Mouse (Mus musculus): ENCODE measurements at regions not wholly inside any gene's neighbourhood (a gene's known extent, or its start where the extent isn't known, plus 50 kb on each side); places are given as distances from the start of the nearest gene placed in this dataset.
A peak's percentile ranks its signal among the peaks of the same experiment; 100 is the strongest.

GRCm38 (mm10) chr3:81482742-81483141 lies 446.5 kb downstream of the Pdgfc start:
- intact Hi-C loops (cut with DNase I; ENCODE audit: low total_unique reads) = no loop called here
- no peak for DNase-seq

DNA sequence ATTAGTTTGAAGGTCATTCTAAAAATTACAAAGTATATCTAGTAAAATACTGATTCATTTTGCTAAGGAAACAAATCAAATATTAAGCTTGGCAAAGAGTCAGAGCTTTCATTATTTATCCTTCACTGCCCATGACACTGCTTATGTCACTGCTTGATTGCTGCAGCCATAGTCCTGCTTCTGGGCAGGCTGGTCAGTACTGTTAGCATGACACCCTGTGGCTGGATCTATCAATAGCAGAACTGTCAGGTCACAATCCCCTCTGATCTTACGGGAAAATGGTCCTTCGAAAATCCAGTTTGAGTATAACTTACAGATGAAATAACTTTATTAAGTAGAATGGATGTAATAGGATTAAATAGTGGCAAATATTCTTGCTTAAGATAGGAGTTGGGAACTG lies 447.1 kb downstream of the Pdgfc start:
- intact Hi-C loops (cut with DNase I; ENCODE audit: low total_unique reads) = no loop called here
- no peak for DNase-seq

DNA sequence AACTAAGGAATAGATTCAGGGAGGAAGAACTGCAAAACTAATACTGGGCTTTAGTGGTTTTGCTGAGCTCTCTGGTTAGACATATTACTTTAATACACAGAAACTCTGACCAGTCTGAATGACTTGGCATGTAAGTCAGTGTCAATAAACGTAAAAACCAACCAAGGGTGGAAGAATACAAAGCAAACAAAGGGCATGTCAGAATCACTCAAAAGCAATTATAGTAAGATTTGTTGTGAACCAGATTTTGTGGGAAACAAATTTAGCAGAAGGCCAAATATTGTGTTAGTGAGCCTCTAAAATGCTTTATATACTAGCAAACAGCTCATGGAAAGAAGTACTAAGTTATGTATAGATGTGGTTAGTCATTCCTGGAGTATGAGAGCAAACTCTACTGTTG lies 427.1 kb upstream of the Ctso start:
- intact Hi-C loops (cut with DNase I; ENCODE audit: low total_unique reads) = no loop called here
- DNase-seq = no peak

DNA sequence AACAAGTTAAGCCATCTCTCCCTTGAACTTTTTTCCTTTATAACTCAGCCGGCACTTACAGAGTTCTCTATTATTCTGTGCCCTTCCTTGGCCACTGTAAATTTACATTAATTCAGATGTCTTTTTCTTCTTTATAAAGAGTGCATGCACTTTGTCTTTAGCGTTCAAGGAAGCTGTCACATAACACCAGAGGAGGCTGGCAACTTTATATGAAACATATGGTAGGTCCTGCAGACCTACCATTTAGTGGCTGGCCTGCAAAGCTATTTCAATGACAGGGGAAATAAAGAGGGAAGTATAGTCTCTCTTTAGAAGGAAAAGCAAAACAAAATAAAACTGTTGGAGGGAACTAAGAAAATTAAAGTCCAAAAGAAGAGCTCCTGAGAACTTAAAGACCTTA lies 423.8 kb upstream of the Ctso start:
- DNase-seq = no peak

DNA sequence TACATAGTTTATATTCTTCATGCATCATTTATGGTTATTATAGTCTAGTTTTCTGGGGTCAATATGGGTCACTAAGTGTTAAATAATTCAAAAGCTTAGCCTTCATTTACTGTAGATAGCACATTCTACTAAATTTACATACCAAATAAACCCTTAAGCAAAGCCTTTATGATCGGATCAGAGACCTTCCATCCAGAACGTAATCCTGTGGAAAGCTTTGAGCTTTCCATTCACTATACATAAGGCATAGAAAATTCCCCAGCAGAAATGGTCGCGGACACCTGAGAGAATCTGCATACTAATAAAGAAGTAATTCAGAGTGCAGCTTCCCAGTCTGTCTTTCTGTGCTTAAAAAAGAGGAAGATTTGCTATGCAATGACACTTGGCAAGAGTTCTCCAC lies 410.6 kb upstream of the Ctso start:
- intact Hi-C loops (cut with DNase I; ENCODE audit: low total_unique reads) = no loop called here
- DNase-seq = no peak

More for the DNA sequence above, 423.8 kb upstream of the Ctso start:
- intact Hi-C loops (cut with DNase I; ENCODE audit: low total_unique reads) = no loop called here

- no peak for DNase-seq
- intact Hi-C loops (cut with DNase I; ENCODE audit: low total_unique reads) = no loop called here
Observed at GRCm38 (mm10) chr3:81530872-81531271, 401.5 kb upstream of the Ctso start.

- no peak for DNase-seq
- intact Hi-C loops (cut with DNase I; ENCODE audit: low total_unique reads) = no loop called here
Observed at GRCm38 (mm10) chr3:81535448-81536205, 396.8 kb upstream of the Ctso start.

- intact Hi-C loops (cut with DNase I; ENCODE audit: low total_unique reads) = no loop called here
- DNase-seq = no peak
Observed at GRCm38 (mm10) chr3:81554773-81555172, 377.6 kb upstream of the Ctso start.

- DNase-seq = no peak
- intact Hi-C loops (cut with DNase I; ENCODE audit: low total_unique reads) = no loop called here
Observed at GRCm38 (mm10) chr3:81562610-81563258, 369.7 kb upstream of the Ctso start.

- intact Hi-C loops (cut with DNase I; ENCODE audit: low total_unique reads) = no loop called here
- peak; percentile 4 for DNase-seq
Observed at GRCm38 (mm10) chr3:81563858-81564756, 368.3 kb upstream of the Ctso start.

GRCm38 (mm10) chr3:81564757-81565063 lies 367.7 kb upstream of the Ctso start:
- intact Hi-C loops (cut with DNase I; ENCODE audit: low total_unique reads) = no loop called here
- DNase-seq = no peak

GRCm38 (mm10) chr3:81583387-81584027 lies 348.9 kb upstream of the Ctso start:
- DNase-seq = no peak
- intact Hi-C loops (cut with DNase I; ENCODE audit: low total_unique reads) = no loop called here

- intact Hi-C loops (cut with DNase I; ENCODE audit: low total_unique reads) = no loop called here
- no peak for DNase-seq
Observed at GRCm38 (mm10) chr3:81589109-81589508, 343.3 kb upstream of the Ctso start.

DNA sequence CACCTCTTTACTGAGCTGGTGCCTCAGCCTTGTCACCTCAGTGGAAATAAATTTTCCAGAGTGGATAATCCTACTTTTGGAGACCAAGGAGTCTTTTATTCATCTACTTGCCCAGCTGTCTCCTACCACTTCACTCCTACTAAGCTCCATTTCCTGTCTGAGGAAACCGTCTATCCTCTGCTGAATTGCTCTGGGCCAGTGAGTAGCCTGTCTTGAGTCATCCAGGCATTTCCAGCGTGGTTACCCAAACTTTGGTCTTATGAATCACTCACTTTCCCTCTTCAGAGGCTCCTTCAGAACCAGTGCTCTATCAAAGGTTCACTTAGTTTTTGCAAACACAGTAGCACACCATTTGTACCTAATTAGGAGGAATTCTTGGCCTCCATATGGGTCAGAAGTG lies 303.2 kb upstream of the Ctso start:
- no peak for DNase-seq
- intact Hi-C loops (cut with DNase I; ENCODE audit: low total_unique reads) = no loop called here

DNA sequence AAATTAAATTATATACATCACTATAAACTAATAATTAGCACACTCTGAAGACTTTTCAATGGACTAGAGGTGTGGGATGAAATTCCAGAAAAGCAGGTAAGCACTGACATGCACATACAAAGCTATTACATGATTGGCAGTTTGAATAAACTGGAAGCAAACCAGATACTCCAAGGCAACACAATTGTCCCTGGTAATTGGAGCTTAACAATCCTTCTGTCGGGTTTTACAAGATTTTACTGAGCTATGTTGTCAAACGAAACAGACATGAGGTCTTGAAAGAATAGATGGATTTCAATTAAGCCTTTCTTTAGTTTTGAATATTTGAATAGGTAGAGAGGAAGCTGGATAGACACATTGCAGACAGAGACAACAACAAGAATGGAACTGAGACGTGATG lies 273.9 kb upstream of the Ctso start:
- intact Hi-C loops (cut with DNase I; ENCODE audit: low total_unique reads) = no loop called here
- no peak for DNase-seq

DNA sequence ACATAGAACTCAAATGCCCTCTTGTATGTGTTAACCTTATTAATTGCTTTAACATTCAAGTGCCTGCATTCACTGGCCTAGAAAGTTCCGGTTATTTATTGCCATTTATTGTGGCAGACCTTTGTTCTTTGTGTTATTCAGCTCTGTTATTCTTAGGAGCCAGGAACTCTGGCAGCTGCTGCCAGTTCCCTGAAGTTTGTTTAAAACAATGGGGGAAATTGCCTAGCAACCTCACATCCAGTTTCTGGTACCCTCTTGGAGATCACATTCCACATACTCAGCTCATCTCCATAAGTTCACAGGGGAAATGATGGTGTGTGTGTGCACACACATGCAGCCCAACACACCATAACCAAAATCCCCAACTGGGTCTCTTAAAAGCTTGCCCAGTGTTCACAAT lies 270.8 kb upstream of the Ctso start:
- DNase-seq = no peak
- intact Hi-C loops (cut with DNase I; ENCODE audit: low total_unique reads) = no loop called here

DNA sequence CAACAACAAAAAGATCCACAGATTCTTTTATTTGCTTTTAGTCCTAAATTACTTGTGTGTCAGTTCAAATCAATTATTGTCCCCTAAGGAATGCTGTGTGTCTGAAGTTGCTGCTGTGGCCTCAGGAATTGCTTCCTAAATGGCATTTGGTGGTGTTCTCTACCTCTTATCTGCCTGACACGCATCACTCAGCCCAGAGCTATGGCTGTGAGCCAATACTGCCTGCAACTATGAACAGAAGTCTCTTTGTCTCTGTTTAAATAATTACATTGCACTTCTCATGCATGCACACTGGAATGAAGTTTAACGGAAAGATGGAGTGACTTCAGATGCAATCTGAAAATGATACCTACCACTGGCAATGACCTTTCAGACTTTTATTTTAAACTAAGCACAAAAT lies 266.1 kb upstream of the Ctso start:
- intact Hi-C loops (cut with DNase I; ENCODE audit: low total_unique reads) = no loop called here
- no peak for DNase-seq

DNA sequence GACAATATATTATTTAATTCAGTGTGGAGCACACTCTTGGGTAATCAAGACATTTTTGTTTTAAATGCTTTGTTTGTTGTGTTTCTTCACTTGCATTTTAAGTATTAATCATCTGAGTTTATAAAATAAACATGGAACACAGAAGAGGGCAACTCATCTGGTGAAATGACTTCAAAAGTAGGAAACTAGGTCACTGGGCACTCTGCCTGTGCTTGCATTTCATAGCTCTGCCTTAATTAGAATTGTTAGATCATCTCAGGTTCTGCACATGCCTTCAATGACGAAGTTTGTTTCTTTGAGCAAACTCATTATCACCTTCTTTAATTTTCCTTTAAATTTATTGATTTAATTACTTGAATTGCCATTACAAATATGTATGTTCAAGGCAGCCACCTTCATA lies 255.8 kb upstream of the Ctso start:
- no peak for DNase-seq
- intact Hi-C loops (cut with DNase I; ENCODE audit: low total_unique reads) = no loop called here

GRCm38 (mm10) chr3:81701974-81702697 lies 230.3 kb upstream of the Ctso start:
- intact Hi-C loops (cut with DNase I; ENCODE audit: low total_unique reads) = no loop called here
- DNase-seq = no peak

DNA sequence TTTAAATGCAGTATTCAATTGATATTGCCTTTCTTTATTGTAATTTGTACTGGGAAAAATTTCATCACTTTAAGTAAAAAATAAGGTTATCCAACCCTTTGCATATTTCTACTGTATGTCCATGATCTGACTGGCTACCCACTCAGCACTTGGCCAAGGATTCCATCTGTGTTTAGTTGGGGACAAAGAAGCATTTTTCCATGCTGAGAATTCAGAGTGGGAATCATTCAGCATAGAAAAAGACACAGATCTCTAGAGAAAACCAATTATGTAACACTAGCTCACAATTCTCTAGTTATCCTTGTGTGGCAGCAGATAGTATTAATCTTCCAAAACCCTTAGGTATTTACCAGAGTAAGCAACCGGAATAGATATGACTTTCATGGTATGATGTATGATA lies 213.5 kb upstream of the Ctso start:
- intact Hi-C loops (cut with DNase I; ENCODE audit: low total_unique reads) = no loop called here

More for the DNA sequence above, 213.5 kb upstream of the Ctso start:
- no peak for DNase-seq
